Mouse (Mus musculus) stomach, embryonic 14.5 days (tissue): ENCODE data around the gene Amn1. TPM values are rescaled to one million over a fixed set of nuclear protein-coding genes. Genes with fewer than 3 reads are reported as not detected.

Source experiments
- ATAC-seq: fragments of 200-750 bp; cut with Nextera tagmentation; 2 replicates; pipeline ENCODE4 v1.8.0; 2017; ENCODE audit warnings: low read depth, moderate TSS enrichment; ENCODE audit not compliant: insufficient number of reproducible peaks, insufficient read depth, low FRiP score
- H3K27ac ChIP-seq: fragments of 300-500 bp; sonication (generic); 2 replicates; pipeline ENCODE4 v1.5.1; 2014; ENCODE audit warnings: mild to moderate bottlenecking, low read length, moderate library complexity, mixed read lengths
- H3K27me3 ChIP-seq: fragments of 300-500 bp; sonication (generic); 2 replicates; pipeline ENCODE4 v1.6.1; 2014; ENCODE audit warnings: low read length, control low read depth, mixed read lengths; ENCODE audit not compliant: control insufficient read depth, insufficient read depth
- H3K36me3 ChIP-seq: fragments of 300-500 bp; sonication (generic); 2 replicates; pipeline ENCODE4 v1.6.1; 2014; ENCODE audit warnings: mild to moderate bottlenecking, control low read depth, low read length, moderate library complexity, mixed read lengths; ENCODE audit not compliant: control insufficient read depth, insufficient read depth
- H3K4me1 ChIP-seq: fragments of 300-500 bp; sonication (generic); 2 replicates; pipeline ENCODE4 v1.6.1; 2014; ENCODE audit warnings: low read length, control low read depth, mixed read lengths; ENCODE audit not compliant: control insufficient read depth, insufficient read depth
- H3K4me2 ChIP-seq: fragments of 300-500 bp; sonication (generic); replicated peaks from 2 replicates; pipeline ENCODE4 v1.6.1; 2014; ENCODE audit warnings: low read depth, low read length, control low read depth
- H3K4me3 ChIP-seq: fragments of 300-500 bp; sonication (generic); 2 replicates; pipeline ENCODE4 v1.5.1; 2014; ENCODE audit warnings: low read depth, low read length, control low read depth
- H3K9ac ChIP-seq: fragments of 300-500 bp; sonication (generic); replicated peaks from 2 replicates; pipeline ENCODE4 v1.6.1; 2014; ENCODE audit warnings: low read depth, mild to moderate bottlenecking, control low read depth, low read length, moderate library complexity, mixed read lengths
- H3K9me3 ChIP-seq: fragments of 300-500 bp; sonication (generic); 2 replicates; pipeline ENCODE4 v1.6.1; 2016; ENCODE audit warnings: low read depth, low read length, control low read depth; ENCODE audit not compliant: control insufficient read depth
- WGBS: fragments of 180-500 bp; shearing (Covaris S2); extraction: QIAGEN DNeasy Blood & Tissue Kit; methylation state at CpG from one replicate; pipeline ENCODE4 v1.1.7; 2014; 5-methylcytosine and 5-hydroxymethylcytosine counted together
- polyA plus RNA-seq: library from polyadenylated mRNA; unstranded; fragments of >200 nt; fragmentation: Nextera tagmentation; extraction: Ambion mirVana; gene quantifications from 2 replicates; pipeline ENCODE4 v1.2.1, GENCODE M21; 2014

The Amn1 gene
- polyA plus RNA-seq, 1 experiment from 2014 or later, result 37.0 TPM

DNA sequence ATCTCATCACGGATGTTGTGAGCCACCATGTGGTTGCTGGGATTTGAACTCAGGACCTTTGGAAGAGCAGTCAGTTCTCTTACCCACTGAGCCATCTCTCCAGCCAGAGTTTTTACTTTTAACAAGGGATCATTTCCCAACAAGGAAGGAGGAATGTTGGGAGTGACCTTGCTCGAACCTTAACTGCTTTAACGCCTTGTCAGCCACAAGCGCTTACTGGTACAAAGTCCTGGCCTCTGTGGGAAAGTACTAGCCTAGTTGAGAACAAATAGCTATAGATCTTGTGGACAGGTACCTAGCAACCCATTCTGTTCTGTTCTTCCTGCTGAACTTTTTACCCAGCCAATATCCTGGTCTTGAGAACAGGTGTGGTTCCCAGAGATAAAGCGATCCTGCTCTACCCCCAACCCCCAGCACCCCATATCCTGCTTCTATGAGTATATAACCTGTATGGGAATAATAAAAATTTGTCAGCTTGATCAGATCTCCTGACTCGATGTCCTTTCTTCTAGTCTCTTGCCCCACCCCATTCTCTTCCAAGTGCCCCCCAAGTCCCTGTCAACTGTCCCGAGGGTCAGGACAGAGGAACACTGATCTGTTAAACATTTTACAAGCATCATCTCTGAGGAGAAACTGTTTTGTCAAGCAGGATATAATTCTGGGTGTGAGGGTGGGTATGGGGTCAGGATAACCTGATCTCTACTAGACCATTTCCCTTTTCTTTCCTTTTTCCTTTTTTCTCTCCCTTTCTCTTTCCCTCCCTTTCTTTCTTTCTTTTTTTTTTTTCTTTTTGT lies 39.9 kb downstream of the Amn1 start:
- Histone ChIP-seq H3K4me1 (no peaks in the 10 kb centered on the region), H3K27me3 (no peaks in the 10 kb centered on the region), H3K36me3 (peaks cover 9% of the 10 kb centered on the region; the same call in 1 of the 2 replicates), H3K4me3 (no peak overlapping the region), H3K4me2 (no peak overlapping the region), H3K9ac (no peak overlapping the region), H3K27ac (peak overlapping the region; percentile 71; the same call in 1 of the 2 replicates), H3K9me3 (peaks cover 3% of the 10 kb centered on the region; the same call in 1 of the 2 replicates)
- ATAC-seq, result peak; percentile 81
- WGBS, result 55% methylated on average over 7 of the region's 7 CpGs

- peaks cover 9% of the 10 kb centered on the region; the same call in 1 of the 2 replicates for H3K36me3 ChIP-seq
- H3K27ac ChIP-seq, result no peak overlapping the region
- no peaks in the 10 kb centered on the region for H3K27me3 ChIP-seq
- ATAC-seq, result no peak
- H3K9ac ChIP-seq, result no peak overlapping the region
- no peak overlapping the region for H3K4me2 ChIP-seq
- no peaks in the 10 kb centered on the region for H3K4me1 ChIP-seq
- peaks cover 8% of the 10 kb centered on the region; the same call in 1 of the 2 replicates for H3K9me3 ChIP-seq
- no peak overlapping the region for H3K4me3 ChIP-seq
- 90% methylated on average over 1 of the region's 1 CpGs for WGBS
Measured at GRCm38 (mm10) chr6:149145143-149145542, 43.4 kb downstream of the Amn1 start.

DNA sequence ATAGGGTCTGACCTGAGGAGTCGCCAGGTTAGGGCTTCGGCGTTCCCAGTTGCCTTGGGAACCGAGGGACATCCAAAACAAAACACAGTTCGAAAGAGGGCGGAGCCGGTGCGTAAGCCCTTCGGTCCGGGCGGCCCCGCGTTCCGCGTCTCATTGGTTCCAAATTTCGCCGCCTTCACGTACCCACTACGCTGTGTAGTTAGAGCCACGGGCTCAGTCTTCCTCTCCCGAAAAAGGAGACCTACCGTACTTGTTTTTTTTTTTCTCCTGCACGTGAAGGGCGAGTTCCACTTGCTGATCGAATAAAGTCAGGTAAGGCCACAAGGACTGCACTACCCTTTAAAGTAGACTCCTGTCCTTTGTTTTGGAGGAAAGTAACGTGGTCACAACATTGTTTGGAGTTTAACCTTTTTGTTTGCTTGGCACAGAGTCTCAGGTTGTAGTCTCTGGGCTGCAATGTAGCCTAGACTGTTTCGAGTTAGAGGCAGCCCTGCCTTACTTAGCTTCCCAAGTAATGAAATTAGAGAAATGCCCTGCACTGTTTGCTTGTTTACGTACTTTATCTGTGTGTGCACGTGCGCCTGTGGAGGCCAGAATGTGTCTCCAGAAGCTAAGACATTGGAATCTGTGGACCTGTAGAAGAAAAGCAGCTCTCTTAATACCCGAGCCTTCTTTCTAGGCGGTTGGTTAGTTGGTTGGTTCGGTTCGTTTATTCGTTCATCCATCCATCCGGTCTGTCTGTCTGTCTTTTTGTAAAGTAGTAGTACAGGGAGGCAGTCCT lies 46.9 kb downstream of the Amn1 start:
- 3% methylated on average over 36 of the region's 36 CpGs for WGBS
- no peaks in the 10 kb centered on the region for H3K27me3 ChIP-seq
- peak overlapping the region; percentile 76 for H3K4me2 ChIP-seq
- no peaks in the 10 kb centered on the region for H3K4me1 ChIP-seq
- peak overlapping the region; percentile 52 for H3K9ac ChIP-seq
- H3K4me3 ChIP-seq, result peak overlapping the region; percentile 59
- ATAC-seq, result peak; percentile 94
- H3K36me3 ChIP-seq, result 0 out of 2 replicates have a peak, but pooled peaks cover 9% of the 10 kb centered on the region
- H3K27ac ChIP-seq, result peak overlapping the region; percentile 79
- H3K9me3 ChIP-seq, result peaks cover 8% of the 10 kb centered on the region; the same call in 1 of the 2 replicates

GRCm38 (mm10) chr6:149139471-149139870 lies 49.0 kb downstream of the Amn1 start, which contains the start of gene Etfbkmt:
Etfbkmt (plus strand) TSS chr6:149139849.
- ATAC-seq, result no peak
- H3K9ac ChIP-seq, result no peak within 1 kb of the TSS
- H3K36me3 ChIP-seq, result 0 out of 2 replicates have a peak, but pooled peaks cover 2% of the 10 kb centered on the region
- H3K27ac ChIP-seq, result no peak within 1 kb of the TSS
- no peaks in the 10 kb centered on the region for H3K27me3 ChIP-seq
- WGBS, result 88% methylated on average over 1 of the region's 1 CpGs
- H3K4me3 ChIP-seq, result no peak within 1 kb of the TSS
- 0 out of 2 replicates have a peak, but pooled peaks cover under 1% of the 10 kb centered on the region for H3K4me1 ChIP-seq
- no peak within 1 kb of the TSS for H3K4me2 ChIP-seq
- H3K9me3 ChIP-seq, result 0 out of 2 replicates have a peak, but pooled peaks cover 5% of the 10 kb centered on the region

GRCm38 (mm10) chr6:149139011-149139410 lies 49.5 kb downstream of the Amn1 start:
- H3K4me1 ChIP-seq, result 0 out of 2 replicates have a peak, but pooled peaks cover 5% of the 10 kb centered on the region
- H3K9me3 ChIP-seq, result 0 out of 2 replicates have a peak, but pooled peaks cover 5% of the 10 kb centered on the region
- WGBS, result 92% methylated on average over 3 of the region's 3 CpGs
- H3K4me2 ChIP-seq, result no peak overlapping the region
- no peak overlapping the region for H3K27ac ChIP-seq
- ATAC-seq, result no peak
- no peaks in the 10 kb centered on the region for H3K36me3 ChIP-seq
- no peaks in the 10 kb centered on the region for H3K27me3 ChIP-seq
- H3K4me3 ChIP-seq, result no peak overlapping the region
- no peak overlapping the region for H3K9ac ChIP-seq

DNA sequence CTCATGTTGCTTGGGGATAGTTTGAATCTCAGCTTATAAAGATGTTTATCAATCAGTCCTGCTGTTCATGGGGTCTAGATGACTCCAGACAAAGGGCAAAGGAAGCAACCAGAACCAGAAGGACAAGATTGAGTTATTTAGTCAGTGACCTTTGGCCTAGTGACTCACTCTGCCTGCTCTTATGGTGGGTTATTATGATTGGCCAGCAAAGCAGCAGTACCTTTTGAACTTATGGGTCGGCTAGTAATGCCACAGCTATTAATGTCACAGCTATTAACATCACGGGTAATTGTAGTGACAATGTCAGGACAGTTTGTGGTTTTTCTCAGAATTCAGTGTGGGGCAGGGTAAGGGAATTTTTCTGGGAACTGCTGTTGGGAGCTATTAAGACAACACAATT lies 50.6 kb downstream of the Amn1 start:
- no peak overlapping the region for H3K9ac ChIP-seq
- H3K27ac ChIP-seq, result no peak overlapping the region
- H3K36me3 ChIP-seq, result no peaks in the 10 kb centered on the region
- H3K4me3 ChIP-seq, result no peak overlapping the region
- WGBS, result 52% methylated on average over 2 of the region's 2 CpGs
- 0 out of 2 replicates have a peak, but pooled peaks cover 5% of the 10 kb centered on the region for H3K4me1 ChIP-seq
- H3K27me3 ChIP-seq, result no peaks in the 10 kb centered on the region
- no peak for ATAC-seq
- H3K9me3 ChIP-seq, result 0 out of 2 replicates have a peak, but pooled peaks cover 3% of the 10 kb centered on the region
- H3K4me2 ChIP-seq, result no peak overlapping the region

GRCm38 (mm10) chr6:149135631-149136030 lies 52.9 kb downstream of the Amn1 start:
- Histone ChIP-seq H3K27me3 (no peaks in the 10 kb centered on the region), H3K4me3 (no peak overlapping the region), H3K4me1 (0 out of 2 replicates have a peak, but pooled peaks cover 5% of the 10 kb centered on the region), H3K27ac (no peak overlapping the region), H3K9ac (no peak overlapping the region), H3K4me2 (no peak overlapping the region), H3K36me3 (no peaks in the 10 kb centered on the region), H3K9me3 (no peaks in the 10 kb centered on the region)
- 66% methylated on average over 6 of the region's 6 CpGs for WGBS
- ATAC-seq, result no peak
